Mouse (Mus musculus) forebrain, embryonic 13.5 days (tissue): Measurements from ENCODE around the gene B3gnt7. TPM values are rescaled to one million over a fixed set of nuclear protein-coding genes. Genes with fewer than 3 reads are reported as not detected.

Experiments
- ATAC-seq: fragments of 200-750 bp; cut with Nextera tagmentation; 2 replicates; pipeline ENCODE4 v1.8.0; 2017
- H3K27ac ChIP-seq: fragments of 300-500 bp; sonication (generic); 2 replicates; pipeline ENCODE4 v1.5.1; 2015; ENCODE audit warnings: inconsistent platforms, mild to moderate bottlenecking, moderate library complexity
- H3K27me3 ChIP-seq: fragments of 300-500 bp; sonication (generic); 2 replicates; pipeline ENCODE4 v1.6.1; 2015; ENCODE audit warnings: mild to moderate bottlenecking, inconsistent platforms
- H3K36me3 ChIP-seq: fragments of 300-500 bp; sonication (generic); 2 replicates; pipeline ENCODE4 v1.6.1; 2015; ENCODE audit warnings: mild to moderate bottlenecking, inconsistent platforms; ENCODE audit not compliant: poor library complexity, severe bottlenecking
- H3K4me1 ChIP-seq: fragments of 300-500 bp; sonication (generic); 2 replicates; pipeline ENCODE4 v1.6.1; 2015; ENCODE audit warnings: inconsistent platforms
- H3K4me2 ChIP-seq: fragments of 300-500 bp; sonication (generic); 2 replicates; pipeline ENCODE4 v1.6.1; 2015; ENCODE audit warnings: inconsistent platforms, mild to moderate bottlenecking, moderate library complexity
- H3K4me3 ChIP-seq: fragments of 300-500 bp; sonication (generic); 2 replicates; pipeline ENCODE4 v1.5.1; 2015; ENCODE audit warnings: mild to moderate bottlenecking, inconsistent platforms
- H3K9ac ChIP-seq: fragments of 300-500 bp; sonication (generic); 2 replicates; pipeline ENCODE4 v1.6.1; 2015; ENCODE audit warnings: mild to moderate bottlenecking, inconsistent platforms
- H3K9me3 ChIP-seq: fragments of 300-500 bp; sonication (generic); replicated peaks from 2 replicates; pipeline ENCODE4 v1.6.1; 2016; ENCODE audit warnings: inconsistent platforms
- WGBS: fragments of 180-500 bp; shearing (Covaris S2); methylation state at CpG from one replicate; pipeline ENCODE4 v1.1.7; 2015; 5-methylcytosine and 5-hydroxymethylcytosine counted together
- polyA plus RNA-seq: library from polyadenylated mRNA; unstranded; fragments of >200 nt; fragmentation: Nextera tagmentation; extraction: Ambion mirVana; gene quantifications from 2 replicates; pipeline ENCODE4 v1.2.1, GENCODE M21; 2015

B3gnt7 gene
- polyA plus RNA-seq, 1 experiment from 2014 or later = 1.5 TPM

DNA sequence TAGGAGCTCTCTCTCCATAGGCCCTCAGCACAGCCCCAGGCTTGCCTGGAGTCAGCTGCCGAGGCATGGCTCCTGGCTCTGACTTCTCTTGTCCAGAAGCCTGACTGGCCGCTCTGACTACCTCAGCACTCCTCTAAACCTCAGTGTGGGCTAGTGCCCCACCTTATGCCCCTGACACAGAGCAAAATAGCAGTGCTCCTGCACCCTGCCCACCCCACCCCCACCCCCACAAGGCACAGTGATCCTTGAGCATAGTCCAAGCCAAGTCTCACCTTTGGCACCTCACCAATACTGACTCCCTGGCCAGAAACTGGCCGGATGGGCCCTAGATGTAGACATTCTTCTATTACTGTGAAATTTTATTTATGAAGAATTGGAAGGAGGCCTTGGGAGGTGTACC, 4.1 kb downstream of the B3gnt7 start:
- Histone ChIP-seq H3K27ac (no peak overlapping the region), H3K27me3 (peaks cover 37% of the 10 kb centered on the region), H3K36me3 (no peaks in the 10 kb centered on the region), H3K4me3 (no peak overlapping the region), H3K9me3 (no peaks in the 10 kb centered on the region), H3K4me1 (peaks cover 23% of the 10 kb centered on the region), H3K9ac (no peak overlapping the region), H3K4me2 (no peak overlapping the region)
- ATAC-seq = no peak
- 74% methylated on average over 3 of the region's 3 CpGs for WGBS

GRCm38 (mm10) chr1:86307177-86307762, 4.6 kb downstream of the B3gnt7 start:
- Histone ChIP-seq H3K27me3 (peaks cover 31% of the 10 kb centered on the region), H3K4me2 (no peak overlapping the region), H3K36me3 (no peaks in the 10 kb centered on the region), H3K4me3 (no peak overlapping the region), H3K4me1 (peaks cover 23% of the 10 kb centered on the region), H3K9ac (no peak overlapping the region), H3K27ac (no peak overlapping the region), H3K9me3 (no peaks in the 10 kb centered on the region)
- WGBS = 92% methylated on average over 7 of the region's 7 CpGs
- ATAC-seq = no peak

GRCm38 (mm10) chr1:86307871-86308641, 5.4 kb downstream of the B3gnt7 start:
- Histone ChIP-seq H3K27me3 (peaks cover 23% of the 10 kb centered on the region), H3K27ac (no peak overlapping the region), H3K4me2 (no peak overlapping the region), H3K4me1 (peaks cover 18% of the 10 kb centered on the region), H3K9me3 (no peaks in the 10 kb centered on the region), H3K4me3 (no peak overlapping the region), H3K9ac (no peak overlapping the region), H3K36me3 (no peaks in the 10 kb centered on the region)
- WGBS = 28% methylated on average over 4 of the region's 4 CpGs
- ATAC-seq = no peak

GRCm38 (mm10) chr1:86309270-86309833, 6.7 kb downstream of the B3gnt7 start:
- Histone ChIP-seq H3K27ac (no peak overlapping the region), H3K9ac (no peak overlapping the region), H3K4me3 (no peak overlapping the region), H3K27me3 (peaks cover 10% of the 10 kb centered on the region), H3K9me3 (no peaks in the 10 kb centered on the region), H3K4me2 (no peak overlapping the region), H3K4me1 (peaks cover 11% of the 10 kb centered on the region), H3K36me3 (no peaks in the 10 kb centered on the region)
- WGBS = 93% methylated on average over 7 of the region's 7 CpGs
- ATAC-seq = no peak

GRCm38 (mm10) chr1:86310536-86311310, 8.1 kb downstream of the B3gnt7 start:
- H3K27me3 ChIP-seq = no peaks in the 10 kb centered on the region
- H3K9ac ChIP-seq = no peak overlapping the region
- H3K4me3 ChIP-seq = no peak overlapping the region
- no peak for ATAC-seq
- no peak overlapping the region for H3K27ac ChIP-seq
- H3K9me3 ChIP-seq = no peaks in the 10 kb centered on the region
- no peaks in the 10 kb centered on the region for H3K36me3 ChIP-seq
- H3K4me1 ChIP-seq = peaks cover 11% of the 10 kb centered on the region
- WGBS = 17% methylated on average over 15 of the region's 15 CpGs
- no peak overlapping the region for H3K4me2 ChIP-seq

DNA sequence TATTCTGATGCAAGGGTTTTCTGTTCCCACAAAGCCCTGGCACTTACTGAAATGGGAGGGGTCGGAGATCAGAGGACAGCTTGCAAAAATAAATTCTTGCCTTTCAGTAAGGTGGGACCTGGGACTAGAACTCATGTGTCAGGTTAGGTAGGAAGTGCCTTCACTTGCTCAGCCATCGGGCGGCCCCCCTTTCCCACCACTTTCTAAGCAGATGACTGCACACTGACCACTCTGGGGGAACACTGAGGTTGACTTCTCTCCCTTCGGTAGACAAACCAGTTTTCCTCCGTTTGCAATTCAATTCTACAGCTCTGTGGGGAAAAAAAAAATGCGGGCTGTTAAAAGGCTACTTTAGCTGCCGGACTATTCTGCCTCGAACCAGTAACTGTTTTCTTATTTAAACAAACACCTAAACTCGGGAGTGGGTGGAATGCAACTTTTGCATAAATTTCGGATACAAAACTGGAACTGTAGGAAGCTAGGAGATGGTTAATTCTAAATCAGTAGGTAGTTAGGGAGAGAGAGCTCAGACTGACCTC, 8.9 kb downstream of the B3gnt7 start:
- no peak overlapping the region for H3K4me2 ChIP-seq
- H3K27ac ChIP-seq = no peak overlapping the region
- no peak overlapping the region for H3K9ac ChIP-seq
- H3K4me1 ChIP-seq = peaks cover 11% of the 10 kb centered on the region
- WGBS = 29% methylated on average over 10 of the region's 10 CpGs
- no peak for ATAC-seq
- H3K27me3 ChIP-seq = no peaks in the 10 kb centered on the region
- H3K4me3 ChIP-seq = no peak overlapping the region
- H3K36me3 ChIP-seq = no peaks in the 10 kb centered on the region
- no peaks in the 10 kb centered on the region for H3K9me3 ChIP-seq

GRCm38 (mm10) chr1:86312269-86312668, 9.6 kb downstream of the B3gnt7 start:
- H3K9ac ChIP-seq = no peak overlapping the region
- ATAC-seq = no peak
- H3K4me1 ChIP-seq = peaks cover 11% of the 10 kb centered on the region
- WGBS = 75% methylated on average over 3 of the region's 3 CpGs
- no peaks in the 10 kb centered on the region for H3K27me3 ChIP-seq
- H3K36me3 ChIP-seq = no peaks in the 10 kb centered on the region
- H3K27ac ChIP-seq = no peak overlapping the region
- no peak overlapping the region for H3K4me2 ChIP-seq
- no peak overlapping the region for H3K4me3 ChIP-seq
- H3K9me3 ChIP-seq = no peaks in the 10 kb centered on the region

DNA sequence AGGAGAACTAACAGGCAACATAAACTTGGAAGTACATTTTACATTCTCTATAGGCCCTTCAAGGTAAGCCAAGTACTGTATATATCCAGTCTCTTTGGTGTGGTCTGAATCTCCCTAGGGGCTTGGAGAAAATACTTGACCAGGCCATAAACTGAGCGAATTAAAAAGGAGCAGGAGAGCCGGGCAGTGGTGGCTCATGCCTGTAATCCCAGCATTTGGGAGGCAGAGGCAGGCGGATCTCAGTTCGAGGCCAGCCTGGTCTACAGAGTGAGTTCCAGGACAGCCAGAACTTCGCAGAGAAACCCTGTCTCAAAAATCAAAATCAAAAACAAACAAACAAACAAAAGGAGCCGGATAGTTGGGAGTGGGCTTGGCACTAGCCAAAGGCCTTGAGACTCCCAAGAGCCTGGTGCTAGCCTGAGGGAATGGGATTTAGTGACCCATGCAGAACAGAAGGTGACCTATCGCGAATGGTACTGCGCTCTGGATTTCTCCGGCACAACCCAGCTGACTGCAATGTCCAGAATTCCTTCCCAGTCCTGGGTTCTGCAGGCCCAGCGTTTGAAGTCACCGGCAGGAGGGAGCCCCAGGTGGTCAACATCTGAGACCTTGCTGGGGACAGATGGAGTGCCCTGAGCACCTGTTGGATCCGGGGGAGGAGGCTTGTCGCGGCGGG, 10.6 kb downstream of the B3gnt7 start:
- no peak for ATAC-seq
- Histone ChIP-seq H3K4me2 (peak overlapping the region; percentile 21; the same call in 1 of the 2 replicates), H3K4me3 (no peak overlapping the region)

DNA sequence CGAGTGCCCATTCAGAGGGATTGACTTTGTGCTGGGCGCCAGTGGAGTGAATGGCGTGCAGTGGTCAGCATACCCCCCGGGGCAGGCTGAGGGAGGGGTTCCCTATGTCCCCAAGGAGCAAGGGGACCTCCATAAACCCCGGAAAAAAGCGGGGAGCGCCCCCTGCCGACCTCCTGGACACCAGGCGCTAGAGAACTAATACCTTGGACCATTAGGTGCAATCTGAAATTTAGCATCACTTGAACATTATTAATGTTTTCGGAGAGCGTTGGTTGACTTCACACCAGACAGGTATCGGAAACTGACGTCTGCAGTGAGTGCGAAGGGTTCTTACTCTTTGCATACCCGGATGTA, 11.1 kb downstream of the B3gnt7 start:
- no peak overlapping the region for H3K4me3 ChIP-seq
- H3K4me1 ChIP-seq = peaks cover 11% of the 10 kb centered on the region
- no peak overlapping the region for H3K9ac ChIP-seq
- H3K27me3 ChIP-seq = no peaks in the 10 kb centered on the region
- H3K36me3 ChIP-seq = no peaks in the 10 kb centered on the region
- 22% methylated on average over 15 of the region's 15 CpGs for WGBS
- no peak for ATAC-seq
- peak overlapping the region; percentile 21; the same call in 1 of the 2 replicates for H3K4me2 ChIP-seq
- H3K9me3 ChIP-seq = no peaks in the 10 kb centered on the region
- no peak overlapping the region for H3K27ac ChIP-seq

More for the DNA sequence above, 10.6 kb downstream of the B3gnt7 start:
- H3K27me3 ChIP-seq = no peaks in the 10 kb centered on the region
- H3K36me3 ChIP-seq = no peaks in the 10 kb centered on the region
- H3K9me3 ChIP-seq = no peaks in the 10 kb centered on the region
- WGBS = 49% methylated on average over 16 of the region's 16 CpGs
- H3K9ac ChIP-seq = no peak overlapping the region
- peaks cover 11% of the 10 kb centered on the region for H3K4me1 ChIP-seq
- H3K27ac ChIP-seq = no peak overlapping the region

DNA sequence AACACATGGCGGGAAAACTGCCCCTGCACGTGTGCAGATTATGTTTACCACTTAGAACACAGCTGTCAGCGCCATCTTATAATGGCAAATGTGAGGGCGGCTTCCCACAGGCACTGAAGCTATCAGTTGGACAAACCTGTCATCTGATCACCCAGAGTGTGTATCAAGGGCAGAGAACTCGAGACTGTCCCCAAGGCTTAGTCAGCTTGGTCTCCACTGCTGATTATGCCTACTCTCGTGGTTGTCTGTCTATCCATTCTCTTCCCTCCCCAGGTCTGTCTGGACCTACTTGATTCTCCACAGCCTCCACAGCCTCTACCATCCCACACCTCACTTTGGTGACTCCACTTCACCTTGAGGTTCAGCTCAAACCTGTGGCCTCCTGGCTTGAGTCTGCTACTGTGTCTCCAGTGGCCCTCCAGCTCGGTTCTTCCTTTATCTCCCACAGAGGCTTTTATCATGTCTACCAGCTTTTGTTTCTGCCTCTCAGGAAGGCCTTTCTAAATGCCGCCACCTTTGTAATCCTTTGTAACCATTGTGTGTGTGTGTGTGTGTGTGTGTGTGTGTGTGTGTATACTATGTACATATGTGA, 18.3 kb downstream of the B3gnt7 start:
- H3K36me3 ChIP-seq = no peaks in the 10 kb centered on the region
- WGBS = 85% methylated on average over 7 of the region's 8 CpGs
- H3K27ac ChIP-seq = no peak overlapping the region
- no peaks in the 10 kb centered on the region for H3K27me3 ChIP-seq
- no peak overlapping the region for H3K4me3 ChIP-seq
- no peak for ATAC-seq
- H3K4me1 ChIP-seq = no peaks in the 10 kb centered on the region
- H3K9ac ChIP-seq = no peak overlapping the region
- H3K9me3 ChIP-seq = no peaks in the 10 kb centered on the region
- H3K4me2 ChIP-seq = no peak overlapping the region

DNA sequence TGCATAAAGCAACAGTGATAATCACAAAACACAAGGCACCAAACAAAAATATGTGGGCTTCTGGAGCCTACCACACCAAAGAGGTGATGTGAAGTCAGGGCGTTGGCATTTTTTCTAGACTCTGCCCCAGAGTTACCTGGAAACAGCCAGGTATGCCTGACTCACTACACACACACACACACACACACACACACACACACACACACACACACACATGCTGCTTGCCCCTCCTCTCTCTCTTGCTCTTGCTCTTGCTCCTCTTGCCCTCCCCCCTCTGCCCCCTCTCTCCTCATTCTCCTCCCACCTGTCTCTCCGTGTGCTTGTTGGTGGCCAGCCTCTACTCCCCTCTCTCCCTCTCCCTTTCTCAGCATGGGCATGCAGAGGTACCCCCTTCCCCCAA, 33.7 kb downstream of the B3gnt7 start:
- no peak for ATAC-seq
- H3K4me1 ChIP-seq = no peaks in the 10 kb centered on the region
- H3K27ac ChIP-seq = no peak overlapping the region
- 43% methylated on average over 2 of the region's 2 CpGs for WGBS
- H3K27me3 ChIP-seq = no peaks in the 10 kb centered on the region
- H3K36me3 ChIP-seq = no peaks in the 10 kb centered on the region
- no peak overlapping the region for H3K4me3 ChIP-seq
- no peak overlapping the region for H3K4me2 ChIP-seq
- H3K9me3 ChIP-seq = no peaks in the 10 kb centered on the region
- no peak overlapping the region for H3K9ac ChIP-seq
